Mouse (Mus musculus) intestine, embryonic 16.5 days (tissue): ENCODE data around the gene Max. TPM values are rescaled to one million over a fixed set of nuclear protein-coding genes. Genes with fewer than 3 reads are reported as not detected.

ENCODE experiments used
- ATAC-seq: fragments of 200-750 bp; cut with Nextera tagmentation; 2 replicates; pipeline ENCODE4 v1.8.0; 2017; ENCODE audit warnings: moderate TSS enrichment, moderate library complexity
- H3K27ac ChIP-seq: fragments of 300-500 bp; sonication (generic); 2 replicates; pipeline ENCODE4 v1.5.1; 2014; ENCODE audit warnings: mild to moderate bottlenecking, low read length
- H3K27me3 ChIP-seq: fragments of 300-500 bp; sonication (generic); replicated peaks from 2 replicates; pipeline ENCODE4 v1.6.1; 2014; ENCODE audit warnings: low read length, control low read depth, mixed read lengths; ENCODE audit not compliant: control insufficient read depth, insufficient read depth
- H3K36me3 ChIP-seq: fragments of 300-500 bp; sonication (generic); 2 replicates; pipeline ENCODE4 v1.6.1; 2014; ENCODE audit warnings: low read length, control low read depth; ENCODE audit not compliant: control insufficient read depth, insufficient read depth
- H3K4me1 ChIP-seq: fragments of 300-500 bp; sonication (generic); 2 replicates; pipeline ENCODE4 v1.6.1; 2014; ENCODE audit warnings: low read length, control low read depth, mixed read lengths; ENCODE audit not compliant: control insufficient read depth, insufficient read depth
- H3K4me2 ChIP-seq: fragments of 300-500 bp; sonication (generic); 2 replicates; pipeline ENCODE4 v1.6.1; 2014; ENCODE audit warnings: low read depth, low read length, control low read depth
- H3K4me3 ChIP-seq: fragments of 300-500 bp; sonication (generic); 2 replicates; pipeline ENCODE4 v1.5.1; 2014; ENCODE audit warnings: mild to moderate bottlenecking, low read length
- H3K9ac ChIP-seq: fragments of 300-500 bp; sonication (generic); 2 replicates; pipeline ENCODE4 v1.6.1; 2014; ENCODE audit warnings: low read depth, low read length
- H3K9me3 ChIP-seq: fragments of 300-500 bp; sonication (generic); 2 replicates; pipeline ENCODE4 v1.6.1; 2016; ENCODE audit warnings: low read length, control low read depth; ENCODE audit not compliant: control insufficient read depth
- WGBS: fragments of 180-500 bp; shearing (Covaris S2); extraction: QIAGEN DNeasy Blood & Tissue Kit; methylation state at CpG from one replicate; pipeline ENCODE4 v1.1.7; 2014; 5-methylcytosine and 5-hydroxymethylcytosine counted together
- polyA plus RNA-seq: library from polyadenylated mRNA; unstranded; fragments of >200 nt; fragmentation: Nextera tagmentation; extraction: Ambion mirVana; gene quantifications from 2 replicates; pipeline ENCODE4 v1.2.1, GENCODE M21; 2015

Gene Max
- polyA plus RNA-seq, 1 experiment from 2014 or later: 15.0 TPM

DNA sequence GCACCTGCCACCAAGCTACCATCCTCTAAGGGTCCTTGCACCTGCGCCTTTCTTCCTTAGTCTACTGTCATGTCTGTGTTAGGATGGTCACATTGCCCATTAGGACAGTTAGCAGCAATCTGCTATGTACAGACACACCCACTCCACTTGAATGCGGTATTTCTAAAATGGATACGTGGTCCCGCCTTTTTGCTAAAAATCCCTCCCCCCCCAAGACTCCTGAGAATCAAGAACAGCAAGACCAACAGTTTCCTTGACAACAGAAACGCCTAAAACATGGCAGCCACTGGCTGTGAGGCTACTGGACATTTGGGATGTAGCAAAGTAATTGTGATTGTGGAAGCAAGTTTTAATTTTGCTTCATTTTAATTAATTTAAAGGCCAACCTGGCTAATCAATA, 32.8 kb upstream of the Max start:
- 86% methylated on average over 5 of the region's 5 CpGs for WGBS
- Histone ChIP-seq H3K9me3 (no peaks in the 10 kb centered on the region), H3K4me3 (no peak overlapping the region), H3K9ac (no peak overlapping the region), H3K27ac (no peak overlapping the region), H3K27me3 (no peaks in the 10 kb centered on the region), H3K4me1 (no peaks in the 10 kb centered on the region), H3K36me3 (no peaks in the 10 kb centered on the region), H3K4me2 (no peak overlapping the region)
- no peak for ATAC-seq

- Histone ChIP-seq H3K27me3 (no peaks in the 10 kb centered on the region), H3K9ac (no peak overlapping the region), H3K27ac (no peak overlapping the region), H3K4me3 (no peak overlapping the region), H3K9me3 (no peaks in the 10 kb centered on the region), H3K36me3 (no peaks in the 10 kb centered on the region), H3K4me2 (no peak overlapping the region), H3K4me1 (no peaks in the 10 kb centered on the region)
- ATAC-seq: no peak
- 89% methylated on average over 16 of the region's 16 CpGs for WGBS
Measured at GRCm38 (mm10) chr12:76992891-76993529, 31.0 kb upstream of the Max start.

GRCm38 (mm10) chr12:76982818-76983471, 20.9 kb upstream of the Max start:
- Histone ChIP-seq H3K9me3 (no peaks in the 10 kb centered on the region), H3K27me3 (no peaks in the 10 kb centered on the region), H3K4me1 (0 out of 2 replicates have a peak, but pooled peaks cover 6% of the 10 kb centered on the region), H3K36me3 (no peaks in the 10 kb centered on the region), H3K4me2 (peak overlapping the region; percentile 9; the same call in 1 of the 2 replicates), H3K9ac (no peak overlapping the region), H3K4me3 (no peak overlapping the region), H3K27ac (no peak overlapping the region)
- peak; percentile 67; the same call in 1 of the 2 replicates for ATAC-seq
- 40% methylated on average over 16 of the region's 16 CpGs for WGBS

- no peak overlapping the region for H3K9ac ChIP-seq
- H3K4me1 ChIP-seq: 0 out of 2 replicates have a peak, but pooled peaks cover 6% of the 10 kb centered on the region
- WGBS: 76% methylated on average over 3 of the region's 3 CpGs
- no peak overlapping the region for H3K27ac ChIP-seq
- no peak for ATAC-seq
- no peaks in the 10 kb centered on the region for H3K9me3 ChIP-seq
- H3K4me3 ChIP-seq: no peak overlapping the region
- no peak overlapping the region for H3K4me2 ChIP-seq
- no peaks in the 10 kb centered on the region for H3K27me3 ChIP-seq
- no peaks in the 10 kb centered on the region for H3K36me3 ChIP-seq
Measured at GRCm38 (mm10) chr12:76979530-76979929, 17.5 kb upstream of the Max start.

DNA sequence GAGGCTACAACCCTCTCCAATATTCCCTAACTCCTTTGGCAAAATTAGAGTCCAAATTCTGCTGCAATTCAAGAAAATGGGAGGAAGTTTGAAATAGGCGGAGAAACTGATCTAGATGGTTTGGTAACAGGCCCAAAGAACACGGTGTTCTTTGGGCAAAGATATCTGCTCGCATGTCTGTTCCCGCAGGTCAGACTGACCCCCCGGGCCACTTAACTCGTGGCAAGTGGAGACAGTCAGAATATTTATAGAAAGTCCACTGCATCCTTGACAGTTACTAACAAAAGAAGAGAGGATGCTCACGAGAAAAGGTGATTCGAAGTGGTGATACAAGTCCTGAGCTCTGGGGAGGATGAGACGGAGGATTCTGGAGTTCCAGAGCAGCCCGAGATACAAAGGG, 10.7 kb upstream of the Max start:
- ATAC-seq: no peak
- Histone ChIP-seq H3K9me3 (no peaks in the 10 kb centered on the region), H3K4me1 (no peaks in the 10 kb centered on the region), H3K27me3 (no peaks in the 10 kb centered on the region), H3K36me3 (no peaks in the 10 kb centered on the region), H3K9ac (no peak overlapping the region), H3K4me2 (no peak overlapping the region), H3K4me3 (no peak overlapping the region), H3K27ac (no peak overlapping the region)
- WGBS: 81% methylated on average over 10 of the region's 10 CpGs

GRCm38 (mm10) chr12:76972241-76972640, 10.2 kb upstream of the Max start:
- no peak overlapping the region for H3K4me2 ChIP-seq
- H3K27me3 ChIP-seq: no peaks in the 10 kb centered on the region
- H3K36me3 ChIP-seq: no peaks in the 10 kb centered on the region
- 87% methylated on average over 11 of the region's 11 CpGs for WGBS
- ATAC-seq: no peak
- no peak overlapping the region for H3K9ac ChIP-seq
- no peaks in the 10 kb centered on the region for H3K9me3 ChIP-seq
- no peak overlapping the region for H3K27ac ChIP-seq
- H3K4me3 ChIP-seq: no peak overlapping the region
- H3K4me1 ChIP-seq: no peaks in the 10 kb centered on the region

DNA sequence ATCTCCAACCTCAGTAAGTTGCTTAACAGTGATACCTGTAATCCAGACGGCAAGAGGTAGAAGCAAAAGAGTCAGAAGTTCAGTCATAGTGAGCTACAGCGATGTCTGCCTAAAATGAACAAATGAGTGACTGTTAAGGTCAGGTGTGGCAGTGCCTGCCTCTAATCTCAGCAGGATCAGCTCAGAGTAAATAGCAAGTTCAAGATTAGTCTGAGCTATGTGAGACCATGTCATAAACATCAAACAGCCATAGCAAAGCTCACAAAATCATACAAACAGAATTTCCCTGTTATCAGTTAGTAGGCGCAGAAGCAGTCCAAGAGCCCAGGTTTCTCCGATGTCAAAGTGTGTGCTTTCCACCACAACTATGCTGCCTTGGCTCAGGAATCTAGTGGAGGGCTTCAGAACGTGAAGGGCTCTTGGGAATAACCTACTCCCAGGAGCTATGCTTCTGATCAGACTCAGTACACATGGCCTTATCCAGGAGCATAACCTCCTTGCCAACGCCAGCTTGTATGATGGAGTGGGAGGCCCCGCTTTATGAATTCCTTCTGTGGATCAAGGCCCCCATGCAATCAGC, 9.7 kb upstream of the Max start:
- Histone ChIP-seq H3K4me2 (no peak overlapping the region), H3K27ac (no peak overlapping the region), H3K36me3 (no peaks in the 10 kb centered on the region), H3K4me3 (no peak overlapping the region), H3K27me3 (no peaks in the 10 kb centered on the region), H3K9me3 (no peaks in the 10 kb centered on the region), H3K9ac (no peak overlapping the region), H3K4me1 (no peaks in the 10 kb centered on the region)
- ATAC-seq: no peak
- 64% methylated on average over 7 of the region's 7 CpGs for WGBS

GRCm38 (mm10) chr12:76965876-76966275, 3.9 kb upstream of the Max start:
- Histone ChIP-seq H3K36me3 (no peaks in the 10 kb centered on the region), H3K27ac (no peak overlapping the region), H3K9ac (no peak overlapping the region), H3K27me3 (no peaks in the 10 kb centered on the region), H3K4me2 (no peak overlapping the region), H3K4me3 (no peak overlapping the region), H3K4me1 (peaks cover 2% of the 10 kb centered on the region; the same call in 1 of the 2 replicates), H3K9me3 (no peaks in the 10 kb centered on the region)
- WGBS: 7% methylated on average over 4 of the region's 4 CpGs
- ATAC-seq: no peak

GRCm38 (mm10) chr12:76965089-76965488, 3.1 kb upstream of the Max start:
- Histone ChIP-seq H3K4me1 (peaks cover 5% of the 10 kb centered on the region; the same call in 1 of the 2 replicates), H3K36me3 (no peaks in the 10 kb centered on the region; the same call in 1 of the 2 replicates), H3K27ac (no peak overlapping the region), H3K9ac (no peak overlapping the region), H3K4me3 (no peak overlapping the region), H3K4me2 (no peak overlapping the region), H3K9me3 (no peaks in the 10 kb centered on the region), H3K27me3 (no peaks in the 10 kb centered on the region)
- WGBS: 37% methylated on average over 5 of the region's 5 CpGs
- no peak for ATAC-seq
